Mouse (Mus musculus) lung, embryonic 15.5 days (tissue): ENCODE data around the gene Pidd1. TPM values are rescaled to one million over a fixed set of nuclear protein-coding genes. Genes with fewer than 3 reads are reported as not detected.
"Not testable (repeated sequence)": the region's sequence is repeated elsewhere in the genome, so short reads cannot be mapped to it uniquely, and the experiment has no call there.

Experiments
- ATAC-seq: fragments of 200-750 bp; cut with Nextera tagmentation; 2 replicates; pipeline ENCODE4 v1.8.0; 2017; ENCODE audit warnings: moderate number of reproducible peaks, borderline replicate concordance; ENCODE audit not compliant: low FRiP score, low TSS enrichment; ENCODE audit errors: extremely low read depth
- H3K27ac ChIP-seq: fragments of 300-500 bp; sonication (generic); 2 replicates; pipeline ENCODE4 v1.5.1; 2015; ENCODE audit warnings: moderate library complexity, mild to moderate bottlenecking, inconsistent platforms
- H3K27me3 ChIP-seq: fragments of 300-500 bp; sonication (generic); 2 replicates; pipeline ENCODE4 v1.6.1; 2015; ENCODE audit warnings: inconsistent platforms
- H3K36me3 ChIP-seq: fragments of 300-500 bp; sonication (generic); 2 replicates; pipeline ENCODE4 v1.6.1; 2015; ENCODE audit warnings: inconsistent platforms
- H3K4me1 ChIP-seq: fragments of 300-500 bp; sonication (generic); 2 replicates; pipeline ENCODE4 v1.6.1; 2015; ENCODE audit warnings: inconsistent platforms
- H3K4me2 ChIP-seq: fragments of 300-500 bp; sonication (generic); 2 replicates; pipeline ENCODE4 v1.6.1; 2015; ENCODE audit warnings: inconsistent platforms, mild to moderate bottlenecking, moderate library complexity
- H3K4me3 ChIP-seq: fragments of 300-500 bp; sonication (generic); 2 replicates; pipeline ENCODE4 v1.5.1; 2015; ENCODE audit warnings: mild to moderate bottlenecking, inconsistent platforms
- H3K9ac ChIP-seq: fragments of 300-500 bp; sonication (generic); 2 replicates; pipeline ENCODE4 v1.6.1; 2015; ENCODE audit warnings: inconsistent platforms
- H3K9me3 ChIP-seq: fragments of 300-500 bp; sonication (generic); 2 replicates; pipeline ENCODE4 v1.6.1; 2016; ENCODE audit warnings: inconsistent platforms
- WGBS: fragments of 180-500 bp; shearing (Covaris S2); methylation state at CpG from one replicate; pipeline ENCODE4 v1.1.7; 2015; 5-methylcytosine and 5-hydroxymethylcytosine counted together
- polyA plus RNA-seq: library from polyadenylated mRNA; unstranded; fragments of >200 nt; fragmentation: Nextera tagmentation; extraction: Ambion mirVana; gene quantifications from 2 replicates; pipeline ENCODE4 v1.2.1, GENCODE M21; 2015

Gene Pidd1
- polyA plus RNA-seq, 1 experiment from 2014 or later: 15.8 TPM

DNA sequence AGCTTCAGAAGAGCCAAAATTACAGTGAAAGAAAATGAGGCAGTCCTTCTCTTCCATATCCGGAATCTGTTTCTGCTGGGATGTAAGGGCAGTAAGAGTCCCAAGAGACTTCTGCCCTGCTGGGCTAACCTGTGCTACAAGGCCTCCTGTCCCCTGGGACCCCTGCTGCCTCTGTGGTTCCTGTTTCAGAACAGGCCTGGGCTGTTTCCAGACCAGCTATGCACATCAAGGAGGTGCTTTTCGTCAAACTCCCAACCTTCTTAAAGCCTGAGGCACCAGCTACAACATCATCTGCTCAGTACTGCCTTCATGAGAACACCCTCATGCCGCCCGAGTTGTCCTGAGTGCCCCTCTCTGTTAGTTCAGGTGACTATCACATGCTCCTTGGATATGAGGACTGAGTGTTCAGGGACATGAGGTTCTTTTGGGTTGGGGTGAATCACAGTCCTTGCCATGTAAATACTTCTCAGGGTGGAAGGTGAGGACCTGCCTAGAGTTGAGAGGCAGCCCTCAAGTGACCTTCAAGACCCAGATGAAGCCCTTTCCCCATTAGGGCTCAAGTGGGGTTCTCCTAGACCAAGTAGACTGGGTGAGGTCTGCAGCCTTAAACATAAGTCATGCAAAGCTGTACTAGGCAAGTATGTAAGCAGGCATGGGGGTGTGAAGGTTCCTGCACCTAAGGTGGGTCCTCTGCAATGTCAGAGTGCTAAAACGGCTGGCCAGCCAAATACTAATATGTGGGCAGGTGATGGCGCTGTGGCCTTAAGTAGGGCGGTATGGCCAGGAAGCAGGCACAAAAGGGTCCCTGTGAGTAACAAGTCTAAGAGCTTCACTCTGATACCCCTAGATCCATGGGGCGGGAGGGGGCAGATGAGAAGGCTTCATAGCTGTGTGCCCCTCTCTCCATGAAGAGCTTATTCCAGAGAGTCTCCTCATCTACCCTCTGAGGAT lies 25.8 kb downstream of the Pidd1 start:
- Histone ChIP-seq H3K4me3 (no peak overlapping the region), H3K27me3 (no peaks in the 10 kb centered on the region), H3K4me2 (no peak overlapping the region), H3K4me1 (peaks cover 12% of the 10 kb centered on the region), H3K36me3 (no peaks in the 10 kb centered on the region), H3K9me3 (no peaks in the 10 kb centered on the region), H3K9ac (no peak overlapping the region), H3K27ac (no peak overlapping the region)
- ATAC-seq: no peak
- 65% methylated on average over 8 of the region's 8 CpGs for WGBS

DNA sequence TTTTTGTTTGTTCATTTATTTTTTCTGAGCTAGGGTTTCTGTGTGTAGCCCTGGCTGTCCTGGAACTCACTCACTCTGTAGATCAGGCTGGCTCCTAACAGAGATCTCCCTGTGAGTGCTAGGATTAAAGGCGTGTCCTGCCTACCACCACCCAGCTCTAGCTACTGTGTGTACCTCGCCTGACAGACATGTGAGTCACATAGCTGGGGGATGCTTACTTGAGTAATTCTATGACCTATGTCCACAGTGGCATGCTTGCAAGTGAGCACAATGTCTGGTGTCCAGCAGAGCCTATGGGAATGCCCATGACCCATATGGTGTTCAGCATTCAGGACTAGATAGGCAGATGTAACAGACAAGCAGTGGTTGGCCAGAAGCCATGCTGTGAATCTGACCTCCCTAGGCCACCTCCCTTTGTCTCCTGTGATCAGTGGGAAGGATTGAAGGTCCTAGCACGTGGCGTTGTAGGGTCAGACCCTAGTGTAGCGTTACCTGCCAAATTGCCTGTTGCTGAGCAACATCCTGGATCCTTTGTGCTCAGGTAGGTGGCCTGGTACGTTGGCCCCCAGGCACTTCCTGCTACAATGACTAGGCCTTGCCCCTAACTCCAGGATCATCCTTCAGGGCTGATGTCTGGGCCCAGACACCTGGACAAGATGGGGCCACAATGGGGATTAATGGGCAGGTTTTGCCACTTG lies 27.5 kb downstream of the Pidd1 start:
- Histone ChIP-seq H3K36me3 (no peaks in the 10 kb centered on the region), H3K27ac (no peak overlapping the region), H3K4me1 (peaks cover 15% of the 10 kb centered on the region), H3K9me3 (no peaks in the 10 kb centered on the region), H3K27me3 (no peaks in the 10 kb centered on the region), H3K4me2 (no peak overlapping the region), H3K4me3 (no peak overlapping the region), H3K9ac (no peak overlapping the region)
- WGBS: 79% methylated on average over 6 of the region's 6 CpGs
- no peak for ATAC-seq

DNA sequence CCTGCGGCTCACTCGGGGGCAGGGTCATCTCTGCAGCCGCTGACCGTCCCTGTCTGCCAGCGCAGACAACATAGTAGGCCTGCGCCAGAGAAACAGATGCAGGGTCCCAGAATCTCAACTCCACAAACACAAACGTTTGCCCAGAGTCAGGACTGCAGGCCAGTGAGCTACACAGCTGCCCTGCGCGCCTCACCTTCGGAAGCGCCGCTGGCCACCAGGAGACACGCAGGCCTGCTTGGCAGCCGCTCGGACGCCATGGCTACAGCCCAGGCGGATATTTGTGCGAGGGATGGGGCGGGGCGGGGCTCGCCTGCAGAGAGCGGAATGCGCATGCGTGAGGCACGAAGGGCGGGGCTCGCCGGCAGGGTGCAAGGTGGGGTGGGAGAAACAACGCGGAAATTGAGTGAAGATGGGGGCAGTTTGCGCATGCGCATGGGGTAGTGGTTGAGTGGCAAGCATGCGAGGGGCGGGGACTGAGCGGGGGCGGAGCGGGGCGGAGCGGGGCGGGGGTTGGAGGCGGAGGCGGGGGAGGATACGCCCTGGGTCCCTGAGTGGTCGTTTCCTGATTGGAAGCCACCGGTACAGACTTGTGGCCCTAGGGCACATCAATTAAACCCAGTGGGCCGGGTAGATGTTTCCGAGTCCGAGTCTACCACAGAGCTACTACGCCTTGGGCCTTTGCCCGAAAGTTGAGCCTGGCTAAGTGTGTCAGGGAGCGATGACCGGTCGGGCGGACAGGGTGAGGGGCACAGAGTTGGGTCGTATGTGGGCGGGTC lies 29.8 kb downstream of the Pidd1 start, which contains the start of gene Gatd1:
Gene Gatd1 (minus strand): TSS at position 328 of the 776 bp plus-strand sequence.
- H3K27me3 ChIP-seq: no peaks in the 10 kb centered on the region
- peaks cover 16% of the 10 kb centered on the region for H3K36me3 ChIP-seq
- H3K4me3 ChIP-seq: peak within 1 kb of the TSS; percentile 85
- H3K27ac ChIP-seq: peak within 1 kb of the TSS; percentile 77
- under 1% methylated on average over 56 of the region's 56 CpGs for WGBS
- peak; percentile 92 for ATAC-seq
- H3K4me2 ChIP-seq: peak within 1 kb of the TSS; percentile 87
- peaks cover 19% of the 10 kb centered on the region for H3K4me1 ChIP-seq
- peak within 1 kb of the TSS; percentile 89 for H3K9ac ChIP-seq
- no peaks in the 10 kb centered on the region for H3K9me3 ChIP-seq

DNA sequence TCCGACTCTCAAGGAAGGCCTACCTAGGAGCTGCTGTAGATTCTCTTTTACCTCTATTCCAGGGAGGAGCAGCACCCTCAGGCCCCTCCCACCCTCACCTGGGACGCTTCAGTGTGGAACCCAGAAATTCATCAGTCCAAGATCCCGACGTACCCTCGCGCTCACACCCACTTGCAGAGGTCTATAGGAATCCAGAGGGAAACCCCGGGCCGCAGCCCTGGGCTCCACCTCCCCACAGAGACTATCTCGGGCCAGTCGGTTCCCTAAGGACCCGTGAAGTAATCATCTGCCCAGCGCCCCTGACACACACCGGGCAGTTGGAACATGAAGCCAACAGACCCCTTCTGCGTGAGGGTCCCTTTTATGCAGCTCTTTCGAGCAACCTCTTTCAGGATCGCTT lies 30.5 kb downstream of the Pidd1 start:
- Histone ChIP-seq H3K4me2 (peak overlapping the region; percentile 87), H3K4me3 (peak overlapping the region; percentile 85), H3K27me3 (no peaks in the 10 kb centered on the region), H3K36me3 (peaks cover 21% of the 10 kb centered on the region), H3K9ac (peak overlapping the region; percentile 89), H3K4me1 (peaks cover 22% of the 10 kb centered on the region), H3K9me3 (no peaks in the 10 kb centered on the region), H3K27ac (peak overlapping the region; percentile 77)
- ATAC-seq: peak; percentile 7; the same call in 1 of the 2 replicates
- 2% methylated on average over 16 of the region's 16 CpGs for WGBS

DNA sequence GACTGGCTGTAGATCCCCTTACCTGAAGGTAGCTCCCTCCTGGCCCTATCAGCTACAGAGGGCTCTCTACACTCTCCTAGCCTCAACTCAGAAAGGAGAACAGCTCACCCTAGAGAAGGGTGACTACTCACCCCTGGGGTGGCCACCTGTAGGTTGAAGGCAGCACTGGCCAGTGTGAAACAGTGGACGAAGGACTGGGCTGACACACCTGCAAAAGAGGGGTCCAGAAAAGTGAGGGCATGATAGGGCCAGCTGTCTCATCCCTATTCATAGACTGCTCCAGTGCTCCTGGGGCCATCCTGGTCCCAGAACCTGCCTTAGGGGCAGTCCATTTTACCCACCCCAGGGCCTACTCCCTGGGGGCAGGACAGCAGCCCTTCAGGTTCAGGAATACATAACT lies 32.2 kb downstream of the Pidd1 start:
- Histone ChIP-seq H3K27ac (no peak overlapping the region), H3K9me3 (no peaks in the 10 kb centered on the region), H3K9ac (no peak overlapping the region), H3K36me3 (peaks cover 27% of the 10 kb centered on the region), H3K4me2 (no peak overlapping the region), H3K4me3 (no peak overlapping the region), H3K4me1 (peaks cover 22% of the 10 kb centered on the region), H3K27me3 (no peaks in the 10 kb centered on the region)
- WGBS: 100% methylated on average over 1 of the region's 1 CpGs
- ATAC-seq: no peak

DNA sequence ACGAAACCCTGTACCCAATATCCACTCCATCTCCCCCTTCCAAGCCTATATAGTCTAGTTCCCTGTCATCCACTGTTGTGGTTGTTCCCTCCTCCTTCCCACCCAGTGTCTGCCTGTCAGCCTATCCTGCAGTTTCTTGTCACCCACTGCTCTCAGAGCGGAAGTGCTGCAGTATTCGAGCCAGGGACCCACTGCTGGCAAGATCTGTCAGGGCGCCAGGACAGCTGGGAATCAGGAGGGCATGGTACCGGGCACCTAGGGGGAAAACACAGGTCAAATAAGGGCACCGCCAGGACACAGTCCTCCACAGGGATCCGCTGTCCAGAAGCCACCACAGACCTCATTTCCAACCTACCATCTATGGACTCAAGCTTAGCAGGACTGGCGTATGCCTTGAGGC lies 33.2 kb downstream of the Pidd1 start:
- Histone ChIP-seq H3K4me2 (no peak overlapping the region), H3K4me1 (peaks cover 22% of the 10 kb centered on the region), H3K4me3 (no peak overlapping the region), H3K9me3 (no peaks in the 10 kb centered on the region), H3K27me3 (no peaks in the 10 kb centered on the region), H3K27ac (no peak overlapping the region), H3K9ac (no peak overlapping the region), H3K36me3 (peaks cover 27% of the 10 kb centered on the region)
- 82% methylated on average over 8 of the region's 8 CpGs for WGBS
- no peak for ATAC-seq

DNA sequence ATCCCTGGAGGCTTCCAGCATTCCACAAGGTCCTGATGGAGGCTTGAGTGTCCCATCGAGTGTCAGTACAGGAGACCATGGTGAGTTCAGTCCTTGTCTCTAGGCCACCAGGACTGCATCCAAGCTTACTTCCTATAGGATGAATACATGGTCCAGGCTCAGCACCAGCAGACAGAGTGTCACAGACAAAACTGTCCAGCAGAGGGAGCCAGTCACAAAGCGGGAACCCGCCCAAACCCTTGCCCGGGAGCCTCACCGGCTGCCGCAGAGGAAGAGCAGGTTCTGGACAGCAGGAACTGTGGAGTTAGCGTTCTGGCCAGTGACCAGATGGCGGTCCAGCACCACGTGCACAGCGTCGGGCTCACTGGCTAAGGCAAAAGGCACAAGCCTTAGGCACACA lies 35.0 kb downstream of the Pidd1 start:
- H3K4me2 ChIP-seq: no peak overlapping the region
- ATAC-seq: peak; percentile 59; the same call in 1 of the 2 replicates
- H3K9ac ChIP-seq: no peak overlapping the region
- H3K27me3 ChIP-seq: no peaks in the 10 kb centered on the region
- peaks cover 15% of the 10 kb centered on the region for H3K4me1 ChIP-seq
- 13% methylated on average over 11 of the region's 11 CpGs for WGBS
- peaks cover 27% of the 10 kb centered on the region for H3K36me3 ChIP-seq
- H3K27ac ChIP-seq: no peak overlapping the region
- H3K4me3 ChIP-seq: no peak overlapping the region
- H3K9me3 ChIP-seq: no peaks in the 10 kb centered on the region

DNA sequence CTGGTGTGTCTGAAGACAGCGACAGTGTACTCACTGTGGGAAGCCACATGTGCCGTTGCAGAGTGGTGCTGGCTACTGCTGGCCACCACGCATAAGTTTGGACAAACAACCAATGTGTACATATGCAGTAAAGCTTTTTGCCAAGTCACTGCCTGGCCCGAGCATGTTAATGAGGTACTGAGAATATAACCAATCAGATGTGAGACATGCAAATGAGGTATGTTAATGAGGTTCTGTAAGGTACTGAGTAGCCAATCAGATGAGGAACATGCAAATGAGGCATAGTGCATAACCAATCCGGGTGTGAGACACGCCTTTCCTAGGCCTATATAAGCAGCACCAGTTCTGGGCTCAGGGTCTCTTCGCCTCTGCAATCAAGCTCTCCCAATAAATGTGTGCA lies 36.2 kb downstream of the Pidd1 start:
- not testable (repeated sequence) for H3K4me1 ChIP-seq, H3K27me3 ChIP-seq, ATAC-seq, H3K4me3 ChIP-seq, H3K4me2 ChIP-seq, H3K9ac ChIP-seq, H3K27ac ChIP-seq, H3K9me3 ChIP-seq
- peaks cover 35% of the 10 kb centered on the region for H3K36me3 ChIP-seq
- WGBS: 94% methylated on average over 7 of the region's 7 CpGs

DNA sequence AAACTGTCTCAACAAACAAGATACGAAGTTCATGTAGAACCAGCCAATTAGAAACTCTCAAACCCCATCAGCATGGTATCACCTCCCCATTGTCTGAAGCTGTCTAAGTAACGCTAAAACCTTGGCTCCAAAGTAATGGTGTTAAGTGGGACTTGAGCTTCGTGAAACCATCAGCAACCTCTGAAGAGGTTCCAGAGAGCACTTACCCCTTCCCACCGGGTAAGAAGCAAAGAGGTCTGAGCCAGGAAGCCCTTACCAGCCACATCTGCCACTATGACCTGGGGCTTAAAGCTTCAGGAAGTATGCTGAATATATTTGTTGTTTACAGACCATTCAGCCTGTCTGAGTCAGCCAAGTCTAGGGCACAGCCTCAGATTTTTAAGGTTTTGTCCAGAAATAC lies 38.4 kb downstream of the Pidd1 start:
- H3K36me3 ChIP-seq: peaks cover 49% of the 10 kb centered on the region

DNA sequence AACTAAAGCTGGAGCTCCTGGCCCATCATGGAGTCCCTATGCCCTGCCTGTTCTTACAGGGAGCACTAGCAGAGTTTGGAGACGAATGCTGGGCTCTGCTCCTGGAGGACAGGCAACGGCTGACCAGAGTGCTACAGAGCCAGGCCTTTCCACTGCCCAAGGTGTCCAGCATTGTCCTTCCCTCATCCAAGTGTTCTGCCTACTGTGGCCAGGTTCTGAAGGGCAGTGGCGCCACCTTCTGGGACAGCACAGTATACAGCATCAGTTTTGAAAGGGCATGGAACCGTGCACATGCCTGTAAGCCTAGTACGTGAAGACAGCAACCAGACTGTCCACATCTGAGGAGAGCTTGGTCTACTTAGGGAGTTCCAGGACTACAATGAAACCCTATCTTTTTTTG lies 40.5 kb downstream of the Pidd1 start:
- Histone ChIP-seq H3K9ac (no peak overlapping the region), H3K4me1 (no peaks in the 10 kb centered on the region), H3K4me2 (no peak overlapping the region), H3K27ac (no peak overlapping the region), H3K27me3 (no peaks in the 10 kb centered on the region), H3K36me3 (peaks cover 48% of the 10 kb centered on the region), H3K4me3 (no peak overlapping the region), H3K9me3 (no peaks in the 10 kb centered on the region)
- 52% methylated on average over 5 of the region's 5 CpGs for WGBS
- ATAC-seq: no peak

More for the DNA sequence above, 38.4 kb downstream of the Pidd1 start:
- H3K4me3 ChIP-seq: no peak overlapping the region
- H3K4me2 ChIP-seq: no peak overlapping the region
- no peaks in the 10 kb centered on the region for H3K9me3 ChIP-seq
- no peak overlapping the region for H3K9ac ChIP-seq
- H3K27me3 ChIP-seq: no peaks in the 10 kb centered on the region
- no peak overlapping the region for H3K27ac ChIP-seq
- 56% methylated on average over 4 of the region's 4 CpGs for WGBS
- peaks cover 7% of the 10 kb centered on the region; the same call in 1 of the 2 replicates for H3K4me1 ChIP-seq
- ATAC-seq: no peak

DNA sequence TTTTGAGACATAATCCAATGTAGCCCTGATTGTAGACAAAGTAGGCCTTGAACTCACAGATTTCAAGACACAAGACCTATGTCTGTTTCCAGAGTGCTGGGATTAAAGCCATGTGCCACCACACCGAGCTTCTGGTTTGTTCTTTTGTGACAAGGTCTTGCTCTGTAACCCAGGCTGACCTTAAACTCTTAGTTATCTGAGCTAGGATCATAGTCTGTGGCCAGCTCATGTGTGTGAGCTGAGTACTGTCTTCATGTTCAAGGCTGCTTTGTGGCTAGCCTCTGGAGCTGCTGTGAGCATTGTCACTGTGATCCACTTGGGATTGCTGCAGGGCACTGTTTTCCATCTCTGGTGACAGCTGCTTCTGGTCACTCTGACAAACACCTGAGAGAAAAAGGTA lies 48.5 kb downstream of the Pidd1 start:
- Histone ChIP-seq H3K27me3 (no peaks in the 10 kb centered on the region), H3K27ac (no peak overlapping the region), H3K4me2 (no peak overlapping the region), H3K4me1 (peaks cover 16% of the 10 kb centered on the region), H3K9me3 (no peaks in the 10 kb centered on the region), H3K9ac (no peak overlapping the region), H3K36me3 (peaks cover 26% of the 10 kb centered on the region; the same call in 1 of the 2 replicates), H3K4me3 (no peak overlapping the region)
- 69% methylated on average over 1 of the region's 1 CpGs for WGBS
- no peak for ATAC-seq
